In the genomic region with DNA sequence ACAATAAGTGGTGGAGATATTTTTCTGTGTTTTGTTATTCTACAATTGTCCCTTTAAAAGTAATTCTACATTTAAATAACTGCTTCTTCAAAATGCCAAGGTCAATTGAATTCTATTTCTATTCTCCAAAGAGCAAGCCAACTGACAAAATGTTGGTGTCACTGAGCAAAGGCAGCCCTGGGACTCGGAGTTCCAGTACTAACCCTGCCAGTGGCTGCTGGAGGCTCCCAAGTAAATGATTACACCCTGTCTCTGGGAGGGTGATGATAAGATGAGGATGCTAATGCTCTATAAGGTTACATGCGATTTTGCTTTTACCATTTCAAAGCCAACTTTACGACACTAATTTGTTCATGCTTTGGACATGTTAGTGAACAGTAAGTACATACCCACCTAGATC, we compare ENCODE assay signal across 25 mouse cellular contexts. TPM values are rescaled to one million over a fixed set of nuclear protein-coding genes. Genes with fewer than 3 reads are reported as not detected.
DNase-seq lines count a peak whose midpoint lies in the region; ATAC-seq and TF ChIP-seq lines count a peak whose summit lies in the region.
"Had no signal": no experiment of that assay in that cellular context is flagged by ENCODE, and none has a peak within 500 bp of the region (broad histone marks: within the 10 kb centered on the region; RNA-seq: fewer than 3 reads in every experiment).

No protein-coding gene starts in this region.

- no peak for TF ChIP-seq POLR2A in heart, adult 2 months (IDR thresholded peaks at IDR 0.05; ENCODE audit: insufficient read depth, low read depth, low read length)

- ATAC-seq in heart, embryonic 11.5 days (replicated peaks; ENCODE audit: insufficient number of reproducible peaks, low FRiP score, low TSS enrichment) = no peak
- ATAC-seq: CD4-positive, CD25-positive, alpha-beta regulatory T cell, adult 4 months; forebrain, embryonic 16.5 days; intestine, embryonic 15.5 days had no signal

- no peaks in the 10 kb centered on the region for H3K27me3 ChIP-seq in heart, adult 2 months (ENCODE audit: control insufficient read depth, insufficient read depth, low read length)
- H3K27me3 ChIP-seq in heart, embryonic 11.5 days (ENCODE audit: control insufficient read depth, insufficient read depth, low read length) = no peaks in the 10 kb centered on the region
- H3K27me3 ChIP-seq: embryonic facial prominence, embryonic 13.5 days; forebrain, embryonic 12.5 days; intestine, embryonic 15.5 days had no signal

- 62% methylated on average over 3 of the region's 3 CpGs for WGBS in heart, adult 2 months
- WGBS in heart, embryonic 11.5 days (ENCODE audit: insufficient replicate concordance) = 69% methylated on average over 3 of the region's 3 CpGs

- no peak overlapping the region for H3K4me3 ChIP-seq in heart, adult 2 months
- no peak overlapping the region for H3K4me3 ChIP-seq in heart, embryonic 11.5 days (ENCODE audit: low read depth, low read length)
- H3K4me3 ChIP-seq: embryonic facial prominence, embryonic 13.5 days; forebrain, embryonic 12.5 days; hindbrain, embryonic 10.5 days; intestine, embryonic 15.5 days had no signal

- intact Hi-C loops in heart, adult 2 months (cut with DNase I) = loop anchor here (5.0 kb wide), 1 partner anchor 158 kb away; no protein-coding TSS in a partner anchor
- intact Hi-C loops in heart, postnatal 10 days (cut with DNase I) = no loop called here

- TF ChIP-seq EP300 in heart, adult 2 months (IDR thresholded peaks at IDR 0.05; ENCODE audit: insufficient read depth, low read depth, low read length) = peak; percentile 64; the same call in 1 of the 2 replicates

- H3K36me3 ChIP-seq in heart, adult 2 months (ENCODE audit: control insufficient read depth, insufficient read depth, low read length) = no peaks in the 10 kb centered on the region
- peaks cover 4% of the 10 kb centered on the region for H3K36me3 ChIP-seq in heart, embryonic 11.5 days (ENCODE audit: control insufficient read depth, insufficient read depth, low read length)
- H3K36me3 ChIP-seq: intestine, embryonic 15.5 days had no signal

- H3K4me1 ChIP-seq in heart, adult 2 months (ENCODE audit: control insufficient read depth, insufficient read depth, low read length) = no peaks in the 10 kb centered on the region; the same call in 1 of the 2 replicates
- no peaks in the 10 kb centered on the region for H3K4me1 ChIP-seq in heart, embryonic 11.5 days (ENCODE audit: control insufficient read depth, insufficient read depth, low read length)
- H3K4me1 ChIP-seq: embryonic facial prominence, embryonic 13.5 days; forebrain, embryonic 12.5 days; hindbrain, embryonic 10.5 days; intestine, embryonic 15.5 days had no signal

- H3K9ac ChIP-seq in heart, adult 2 months (ENCODE audit: low read depth, low read length) = no peak overlapping the region
- H3K9ac ChIP-seq in heart, embryonic 11.5 days (ENCODE audit: low read depth, low read length) = no peak overlapping the region
- H3K9ac ChIP-seq: embryonic facial prominence, embryonic 13.5 days; forebrain, embryonic 12.5 days; hindbrain, embryonic 14.5 days; intestine, embryonic 15.5 days had no signal

- no peak overlapping the region for H3K4me2 ChIP-seq in heart, embryonic 11.5 days
- H3K4me2 ChIP-seq: embryonic facial prominence, embryonic 13.5 days; forebrain, embryonic 12.5 days; hindbrain, embryonic 14.5 days; intestine, embryonic 15.5 days had no signal

- no peaks in the 10 kb centered on the region for H3K9me3 ChIP-seq in heart, embryonic 11.5 days (replicated peaks; ENCODE audit: control insufficient read depth, low read length)
- H3K9me3 ChIP-seq: embryonic facial prominence, embryonic 13.5 days; forebrain, embryonic 12.5 days; hindbrain, embryonic 10.5 days; intestine, embryonic 15.5 days had no signal

- peak overlapping the region; percentile 41 for H3K27ac ChIP-seq in heart, adult 2 months
- H3K27ac ChIP-seq in heart, embryonic 11.5 days (ENCODE audit: low read depth, low read length) = no peak overlapping the region
- H3K27ac ChIP-seq: embryonic facial prominence, embryonic 13.5 days; forebrain, embryonic 12.5 days; hindbrain, embryonic 10.5 days; hindbrain, embryonic 14.5 days; intestine, embryonic 15.5 days had no signal

- TF ChIP-seq CTCF in heart, adult 2 months (IDR thresholded peaks at IDR 0.05) = no peak

- no peaks in the 10 kb centered on the region for H3K79me2 ChIP-seq in heart, adult 2 months (replicated peaks; ENCODE audit: control insufficient read depth, insufficient read depth, low read length)

- DNase-seq in adrenal gland, adult (ENCODE audit: inconsistent age in 2 of 2, low spot score in 1 of 2) = peak; percentile 67 to 74
- no peak for DNase-seq in adrenal gland, postnatal 4 days (ENCODE audit: low spot score in 2 of 2)
- peak; percentile 17 to 41 for DNase-seq in heart, adult 2 months
- peak; percentile 12 for DNase-seq in adrenal gland, postnatal 10 days
- peak; percentile 15 to 19 for DNase-seq in heart, postnatal 10 days
- DNase-seq in thymus, postnatal 0 days (ENCODE audit: low spot score) = no peak
- no peak for DNase-seq in cerebellum, postnatal 14 days
- DNase-seq: B cell, adult 2 months; cerebellum, adult 9-10 months; cerebellum, postnatal 36 days; gastrocnemius, postnatal 25 days; kidney, adult 18-20 months had no signal

RNA-seq across cellular contexts. Expression of gene Pms1, which starts 26.9 kb away (rescaled TPM):
- total RNA-seq in adrenal gland, postnatal 4 days (2021) = 10 to 100 TPM; 10.4 to 12.5 TPM
- 10 to 100 TPM; 10.9 to 13.8 TPM for total RNA-seq in heart, adult 2 months (2021)
- polyA plus RNA-seq in heart, adult 2 months (2012; rRNA removed) = 1.2 and 2.0 TPM in 2 replicates
- polyA plus RNA-seq in heart, embryonic 11.5 days (2014; fragmentation: Nextera tagmentation; extraction: Ambion mirVana) = 14.5 and 15.2 TPM in 2 replicates
- total RNA-seq in adrenal gland, postnatal 10 days (2021) = 1 to 10 TPM; 6.1 to 7.3 TPM
- 1 to 10 TPM; 6.9 to 7.7 TPM for total RNA-seq in heart, postnatal 10 days (2021)
- polyA plus RNA-seq in thymus, postnatal 0 days (2015; fragmentation: Nextera tagmentation; extraction: Ambion mirVana) = 17.7 and 19.4 TPM in 2 replicates

RNA-seq across cellular contexts. Expression of gene Ormdl1, which starts 27.0 kb away (rescaled TPM):
- total RNA-seq in adrenal gland, postnatal 4 days (2021) = 10 to 100 TPM; 17.6 to 18.5 TPM
- total RNA-seq in heart, adult 2 months (2021) = 10 to 100 TPM; 13.2 to 14.3 TPM
- 6.3 and 14.3 TPM in 2 replicates for polyA plus RNA-seq in heart, adult 2 months (2012; rRNA removed)
- 51.2 and 58.2 TPM in 2 replicates for polyA plus RNA-seq in heart, embryonic 11.5 days (2014; fragmentation: Nextera tagmentation; extraction: Ambion mirVana)
- 10 to 100 TPM; 12.0 to 12.8 TPM for total RNA-seq in adrenal gland, postnatal 10 days (2021)
- total RNA-seq in heart, postnatal 10 days (2021) = 1 to 10 TPM; 6.1 to 7.9 TPM
- 65.1 and 65.9 TPM in 2 replicates for polyA plus RNA-seq in thymus, postnatal 0 days (2015; fragmentation: Nextera tagmentation; extraction: Ambion mirVana)

RNA-seq across cellular contexts. Expression of gene Gm28778, which starts 27.0 kb away (rescaled TPM):
- total RNA-seq in adrenal gland, postnatal 4 days (2021) = not detected
- not detected for total RNA-seq in heart, adult 2 months (2021)
- polyA plus RNA-seq in heart, adult 2 months (2012; rRNA removed) = 7.9 and 10.1 TPM in 2 replicates
- polyA plus RNA-seq in heart, embryonic 11.5 days (2014; fragmentation: Nextera tagmentation; extraction: Ambion mirVana) = not detected in 2 replicates
- total RNA-seq in adrenal gland, postnatal 10 days (2021) = not detected
- 1 to 10 TPM in 1 of 2 experiments, under 1 TPM in 1; 0.82 to 2.5 TPM for total RNA-seq in heart, postnatal 10 days (2021)
- polyA plus RNA-seq in thymus, postnatal 0 days (2015; fragmentation: Nextera tagmentation; extraction: Ambion mirVana) = not detected in 2 replicates
- total RNA-seq: granulocyte monocyte progenitor cell, adult 5-6 weeks had no signal
- polyA plus RNA-seq: embryonic facial prominence, embryonic 13.5 days; forebrain, embryonic 12.5 days; forebrain, embryonic 16.5 days; frontal cortex, adult 2 months; G1E; heart, embryonic 16.5 days; hindbrain, embryonic 10.5 days; hindbrain, embryonic 14.5 days; intestine, embryonic 15.5 days; kidney, embryonic 14.5 days had no signal

RNA-seq across cellular contexts. Expression of gene Osgepl1, which starts 43.5 kb away (rescaled TPM):
- total RNA-seq in adrenal gland, postnatal 4 days (2021) = 10 to 100 TPM; 23.7 to 25.3 TPM
- 10 to 100 TPM; 51.5 to 55.9 TPM for total RNA-seq in heart, adult 2 months (2021)
- 27.7 and 61.2 TPM in 2 replicates for polyA plus RNA-seq in heart, adult 2 months (2012; rRNA removed)
- polyA plus RNA-seq in heart, embryonic 11.5 days (2014; fragmentation: Nextera tagmentation; extraction: Ambion mirVana) = 29.3 and 30.9 TPM in 2 replicates
- 10 to 100 TPM; 17.5 to 20.6 TPM for total RNA-seq in adrenal gland, postnatal 10 days (2021)
- 10 to 100 TPM; 29.5 to 34.4 TPM for total RNA-seq in heart, postnatal 10 days (2021)
- 19.8 and 22.3 TPM in 2 replicates for polyA plus RNA-seq in thymus, postnatal 0 days (2015; fragmentation: Nextera tagmentation; extraction: Ambion mirVana)

Comparison
In these comparisons a context has a peak if more than half of its experiments do, and no peak if none do; other contexts are left out.
1. DNase-seq: peak in adrenal gland, adult (2 of 2), heart, adult 2 months (2 of 2), adrenal gland, postnatal 10 days (single experiment) and heart, postnatal 10 days (2 of 2); none in adrenal gland, postnatal 4 days (0 of 2), thymus, postnatal 0 days (single experiment) and cerebellum, postnatal 14 days (0 of 2).